Mouse (Mus musculus): ENCODE data around the gene Anxa4. TPM values are rescaled to one million over a fixed set of nuclear protein-coding genes. Genes with fewer than 3 reads are reported as not detected.

Gene Anxa4
- polyA plus RNA-seq (2017; shearing (Covaris generic)), result 2.3 TPM

DNA sequence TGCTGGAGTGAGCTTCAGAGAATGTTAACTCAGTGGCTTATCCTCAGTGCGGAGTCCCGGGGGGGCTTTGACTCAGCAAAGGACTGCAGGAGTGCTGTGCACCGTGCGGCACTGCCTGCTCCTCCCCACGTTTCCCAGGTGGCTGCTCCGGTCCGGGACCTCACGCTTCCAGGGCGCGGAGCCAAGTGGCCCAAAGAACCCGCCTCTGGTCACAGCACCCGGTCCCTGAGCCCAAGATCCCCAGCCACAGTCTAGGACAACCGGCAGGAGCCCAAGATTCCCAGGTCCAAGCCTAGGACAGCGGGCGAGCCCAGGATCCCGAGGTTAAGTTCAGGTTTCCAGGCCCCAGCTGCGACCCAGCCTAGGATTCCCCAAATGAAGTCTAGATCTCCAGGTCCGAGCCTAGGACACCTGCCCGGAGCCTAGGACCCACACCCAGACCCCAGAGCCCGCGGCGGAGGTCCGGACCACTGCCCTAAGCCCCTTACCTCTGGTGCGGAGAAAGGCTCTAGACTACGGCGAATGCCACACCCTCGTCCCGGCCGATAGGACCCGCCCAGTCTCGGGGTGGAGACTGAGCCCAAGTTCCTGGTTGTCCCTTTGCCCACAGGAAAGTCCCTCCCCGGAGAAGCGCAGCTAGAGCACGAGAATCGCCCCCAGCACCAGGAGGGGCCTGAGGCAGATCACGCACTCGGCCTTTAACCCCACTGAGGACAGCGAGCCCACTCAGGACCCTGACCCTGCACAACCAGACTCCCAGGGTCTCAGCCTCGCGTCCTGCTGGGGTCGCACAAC is at the start of gene Anxa4:
Gene Anxa4 (minus strand): TSS at position 564 of the 795 bp plus-strand sequence.

DNA sequence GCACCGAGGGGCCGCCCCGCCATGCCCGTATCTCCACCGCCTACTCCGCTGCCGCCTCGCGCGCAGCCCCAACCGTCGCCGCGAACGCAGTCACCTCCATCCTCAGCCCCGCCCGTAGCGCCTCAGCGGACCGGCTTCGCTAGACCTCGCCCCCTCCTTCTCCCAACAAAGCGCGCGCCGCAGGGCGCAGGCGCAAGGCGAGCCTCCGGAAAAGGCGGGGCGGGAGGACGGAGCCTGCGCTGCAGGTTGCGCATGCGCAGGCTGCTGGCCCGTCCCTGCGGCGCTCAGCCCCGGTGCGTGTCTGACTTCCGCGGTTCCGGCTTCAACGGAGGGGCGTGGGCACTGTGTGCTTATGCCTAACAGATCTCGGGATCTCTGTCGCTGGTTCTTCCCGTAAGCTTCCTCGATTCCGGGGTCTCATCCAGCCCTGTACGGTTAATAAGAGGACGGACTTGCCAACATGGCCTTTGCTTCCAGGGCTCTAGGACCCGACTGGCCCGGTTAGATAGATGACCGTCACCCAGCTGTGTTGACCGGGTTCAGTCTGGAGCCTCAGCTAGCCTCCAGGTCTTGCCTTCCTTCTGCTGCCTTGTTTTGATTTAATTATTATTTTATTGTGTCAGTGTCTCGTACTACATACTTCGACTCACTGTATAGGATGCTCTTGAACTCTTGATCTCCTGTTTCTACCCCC is 60.1 kb downstream of the Anxa4 start, which contains the start of gene Gmcl1:
Gene Gmcl1 (minus strand): TSS at position 201 of the 694 bp plus-strand sequence.

Other genes starting within 250 kb of the Anxa4 start
- gene Asprv1, start 165.4 kb downstream of the Anxa4 start, polyA plus RNA-seq (2017; shearing (Covaris generic)), result 0.32 TPM
- 282 TPM for gene Mxd1, start 124.4 kb downstream of the Anxa4 start, polyA plus RNA-seq (2017; shearing (Covaris generic))
- 46.5 TPM for gene Snrnp27, start 109.1 kb downstream of the Anxa4 start, polyA plus RNA-seq (2017; shearing (Covaris generic))
- 37.1 TPM for gene Gmcl1, start 60.2 kb downstream of the Anxa4 start, polyA plus RNA-seq (2017; shearing (Covaris generic))
- gene Aak1, start 55.9 kb upstream of the Anxa4 start, polyA plus RNA-seq (2017; shearing (Covaris generic)), result 114 TPM
- 62.3 TPM for gene Nfu1, start 215.7 kb upstream of the Anxa4 start, polyA plus RNA-seq (2017; shearing (Covaris generic))
- gene Gfpt1, start 249.3 kb upstream of the Anxa4 start, polyA plus RNA-seq (2017; shearing (Covaris generic)), result 23.7 TPM

All from effector memory CD4-positive, alpha-beta T cell, adult 5 months (primary cell).